Mouse (Mus musculus): ENCODE measurements around the gene Six5. TPM values are rescaled to one million over a fixed set of nuclear protein-coding genes. Genes with fewer than 3 reads are reported as not detected.

Six5 gene
- polyA plus RNA-seq, 1 experiment: 20.0 TPM

- H3K27me3 ChIP-seq (ENCODE audit: control insufficient read depth, insufficient read depth, low read length): peaks cover 6% of the 10 kb centered on the region; the same call in 1 of the 2 replicates
- no peak overlapping the region for H3K4me3 ChIP-seq (ENCODE audit: control insufficient read depth, insufficient read depth, low read length)
- H3K36me3 ChIP-seq (ENCODE audit: control insufficient read depth, insufficient read depth, low read length): no peaks in the 10 kb centered on the region
- TF ChIP-seq CTCF (IDR thresholded peaks at IDR 0.05; ENCODE audit: borderline replicate concordance, control insufficient read depth, extremely low read depth, insufficient read depth, low read length, poor library complexity): no peak
- TF ChIP-seq POLR2A (IDR thresholded peaks at IDR 0.05; ENCODE audit: control insufficient read depth, extremely low read depth, insufficient read depth, low read length, poor library complexity): no peak
- WGBS: 83% methylated on average over 3 of the region's 3 CpGs
- no peak overlapping the region for H3K27ac ChIP-seq (ENCODE audit: control insufficient read depth, insufficient read depth, low read length)
- peaks cover 24% of the 10 kb centered on the region for H3K4me1 ChIP-seq (replicated peaks; ENCODE audit: control insufficient read depth, insufficient read depth, low read length)
- DNase-seq: no peak
Observed at GRCm38 (mm10) chr7:19078732-19079131, 15.7 kb upstream of the Six5 start.

- no peaks in the 10 kb centered on the region for H3K36me3 ChIP-seq (ENCODE audit: control insufficient read depth, insufficient read depth, low read length)
- no peak for DNase-seq
- peaks cover 20% of the 10 kb centered on the region for H3K4me1 ChIP-seq (replicated peaks; ENCODE audit: control insufficient read depth, insufficient read depth, low read length)
- no peak overlapping the region for H3K4me3 ChIP-seq (ENCODE audit: control insufficient read depth, insufficient read depth, low read length)
- no peak for TF ChIP-seq POLR2A (IDR thresholded peaks at IDR 0.05; ENCODE audit: control insufficient read depth, extremely low read depth, insufficient read depth, low read length, poor library complexity)
- no peak for TF ChIP-seq CTCF (IDR thresholded peaks at IDR 0.05; ENCODE audit: borderline replicate concordance, control insufficient read depth, extremely low read depth, insufficient read depth, low read length, poor library complexity)
- H3K27ac ChIP-seq (ENCODE audit: control insufficient read depth, insufficient read depth, low read length): no peak overlapping the region
- peaks cover 3% of the 10 kb centered on the region; the same call in 1 of the 2 replicates for H3K27me3 ChIP-seq (ENCODE audit: control insufficient read depth, insufficient read depth, low read length)
- 95% methylated on average over 19 of the region's 19 CpGs for WGBS
Observed at GRCm38 (mm10) chr7:19080451-19080950, 13.9 kb upstream of the Six5 start.

GRCm38 (mm10) chr7:19082171-19082570 lies 12.2 kb upstream of the Six5 start:
- TF ChIP-seq CTCF (IDR thresholded peaks at IDR 0.05; ENCODE audit: borderline replicate concordance, control insufficient read depth, extremely low read depth, insufficient read depth, low read length, poor library complexity) (no peak), POLR2A (IDR thresholded peaks at IDR 0.05; ENCODE audit: control insufficient read depth, extremely low read depth, insufficient read depth, low read length, poor library complexity) (no peak)
- Histone ChIP-seq H3K27ac (ENCODE audit: control insufficient read depth, insufficient read depth, low read length) (no peak overlapping the region), H3K4me3 (ENCODE audit: control insufficient read depth, insufficient read depth, low read length) (no peak overlapping the region), H3K27me3 (ENCODE audit: control insufficient read depth, insufficient read depth, low read length) (no peaks in the 10 kb centered on the region; the same call in 1 of the 2 replicates), H3K4me1 (replicated peaks; ENCODE audit: control insufficient read depth, insufficient read depth, low read length) (peaks cover 10% of the 10 kb centered on the region), H3K36me3 (ENCODE audit: control insufficient read depth, insufficient read depth, low read length) (no peaks in the 10 kb centered on the region)
- no peak for DNase-seq
- WGBS: 94% methylated on average over 4 of the region's 4 CpGs

- H3K27me3 ChIP-seq (ENCODE audit: control insufficient read depth, insufficient read depth, low read length): no peaks in the 10 kb centered on the region; the same call in 1 of the 2 replicates
- no peaks in the 10 kb centered on the region for H3K36me3 ChIP-seq (ENCODE audit: control insufficient read depth, insufficient read depth, low read length)
- no peak for DNase-seq
- H3K4me3 ChIP-seq (ENCODE audit: control insufficient read depth, insufficient read depth, low read length): no peak overlapping the region
- WGBS: 88% methylated on average over 6 of the region's 6 CpGs
- H3K4me1 ChIP-seq (replicated peaks; ENCODE audit: control insufficient read depth, insufficient read depth, low read length): peaks cover 1% of the 10 kb centered on the region
- TF ChIP-seq CTCF (IDR thresholded peaks at IDR 0.05; ENCODE audit: borderline replicate concordance, control insufficient read depth, extremely low read depth, insufficient read depth, low read length, poor library complexity) (no peak), POLR2A (IDR thresholded peaks at IDR 0.05; ENCODE audit: control insufficient read depth, extremely low read depth, insufficient read depth, low read length, poor library complexity) (no peak)
- no peak overlapping the region for H3K27ac ChIP-seq (ENCODE audit: control insufficient read depth, insufficient read depth, low read length)
Observed at GRCm38 (mm10) chr7:19083096-19083495, 11.3 kb upstream of the Six5 start.

GRCm38 (mm10) chr7:19083701-19084100 lies 10.7 kb upstream of the Six5 start, which contains the start of gene Dmpk:
Gene Dmpk (plus strand): TSS chr7:19083849.
- no peak for DNase-seq
- Histone ChIP-seq H3K4me1 (replicated peaks; ENCODE audit: control insufficient read depth, insufficient read depth, low read length) (no peaks in the 10 kb centered on the region), H3K4me3 (ENCODE audit: control insufficient read depth, insufficient read depth, low read length) (no peak within 1 kb of the TSS; the same call in 1 of the 2 replicates), H3K27me3 (ENCODE audit: control insufficient read depth, insufficient read depth, low read length) (no peaks in the 10 kb centered on the region; the same call in 1 of the 2 replicates), H3K36me3 (ENCODE audit: control insufficient read depth, insufficient read depth, low read length) (no peaks in the 10 kb centered on the region), H3K27ac (ENCODE audit: control insufficient read depth, insufficient read depth, low read length) (no peak within 1 kb of the TSS)
- TF ChIP-seq CTCF (IDR thresholded peaks at IDR 0.05; ENCODE audit: borderline replicate concordance, control insufficient read depth, extremely low read depth, insufficient read depth, low read length, poor library complexity): no peak
- TF ChIP-seq POLR2A (IDR thresholded peaks at IDR 0.05; ENCODE audit: control insufficient read depth, extremely low read depth, insufficient read depth, low read length, poor library complexity): no peak
- WGBS: 82% methylated on average over 10 of the region's 10 CpGs

GRCm38 (mm10) chr7:19084277-19084771 lies 10.1 kb upstream of the Six5 start:
- H3K27ac ChIP-seq (ENCODE audit: control insufficient read depth, insufficient read depth, low read length): no peak overlapping the region
- 6% methylated on average over 6 of the region's 6 CpGs for WGBS
- no peak for TF ChIP-seq POLR2A (IDR thresholded peaks at IDR 0.05; ENCODE audit: control insufficient read depth, extremely low read depth, insufficient read depth, low read length, poor library complexity)
- no peak for TF ChIP-seq CTCF (IDR thresholded peaks at IDR 0.05; ENCODE audit: borderline replicate concordance, control insufficient read depth, extremely low read depth, insufficient read depth, low read length, poor library complexity)
- no peaks in the 10 kb centered on the region; the same call in 1 of the 2 replicates for H3K27me3 ChIP-seq (ENCODE audit: control insufficient read depth, insufficient read depth, low read length)
- no peaks in the 10 kb centered on the region for H3K4me1 ChIP-seq (replicated peaks; ENCODE audit: control insufficient read depth, insufficient read depth, low read length)
- H3K36me3 ChIP-seq (ENCODE audit: control insufficient read depth, insufficient read depth, low read length): no peaks in the 10 kb centered on the region
- no peak for DNase-seq
- H3K4me3 ChIP-seq (ENCODE audit: control insufficient read depth, insufficient read depth, low read length): no peak overlapping the region

Data from thymus, adult 2 months (tissue).